Mouse (Mus musculus) fibroblast of lung, adult 2 months (primary cell): ENCODE results near the gene Tnxb.

Experiments
- DNase-seq: peaks from one replicate; pipeline ENCODE4 v3.0.0-alpha.2; 2011; ENCODE audit warnings: low read depth

The Tnxb gene

GRCm38 (mm10) chr17:34643944-34644343 lies 26.4 kb upstream of the Tnxb start:
- no peak for DNase-seq

- peak; percentile 93 for DNase-seq
Observed at GRCm38 (mm10) chr17:34644608-34645007, 25.7 kb upstream of the Tnxb start, which contains the start of gene Fkbpl. Fkbpl (plus strand) TSS chr17:34644764.

- no peak for DNase-seq
Observed at GRCm38 (mm10) chr17:34645256-34645829, 25.0 kb upstream of the Tnxb start.

GRCm38 (mm10) chr17:34645831-34646511 lies 24.4 kb upstream of the Tnxb start:
- no peak for DNase-seq

- peak; percentile 93 for DNase-seq
Observed at GRCm38 (mm10) chr17:34646906-34647787, 23.2 kb upstream of the Tnxb start, which contains the start of gene Atf6b. Atf6b (plus strand) TSS chr17:34647146.

GRCm38 (mm10) chr17:34648141-34648890 lies 22.0 kb upstream of the Tnxb start:
- DNase-seq = no peak

- no peak for DNase-seq
Observed at GRCm38 (mm10) chr17:34649106-34649864, 21.1 kb upstream of the Tnxb start.

- no peak for DNase-seq
Observed at GRCm38 (mm10) chr17:34650781-34651180, 19.6 kb upstream of the Tnxb start.

GRCm38 (mm10) chr17:34651507-34652221 lies 18.7 kb upstream of the Tnxb start:
- no peak for DNase-seq

- no peak for DNase-seq
Observed at GRCm38 (mm10) chr17:34652546-34652945, 17.8 kb upstream of the Tnxb start.

- DNase-seq = no peak
Observed at GRCm38 (mm10) chr17:34652985-34653384, 17.4 kb upstream of the Tnxb start.

- DNase-seq = no peak
Observed at GRCm38 (mm10) chr17:34653746-34654285, 16.5 kb upstream of the Tnxb start.

GRCm38 (mm10) chr17:34654392-34654791 lies 15.9 kb upstream of the Tnxb start:
- DNase-seq = no peak

GRCm38 (mm10) chr17:34655160-34655559 lies 15.2 kb upstream of the Tnxb start:
- DNase-seq = no peak

- peak; percentile 93 for DNase-seq
Observed at GRCm38 (mm10) chr17:34655581-34655991, 14.7 kb upstream of the Tnxb start.

- DNase-seq = no peak
Observed at GRCm38 (mm10) chr17:34656666-34657065, 13.7 kb upstream of the Tnxb start.

- no peak for DNase-seq
Observed at GRCm38 (mm10) chr17:34657271-34657670, 13.1 kb upstream of the Tnxb start.

GRCm38 (mm10) chr17:34658145-34658544 lies 12.2 kb upstream of the Tnxb start:
- DNase-seq = no peak

GRCm38 (mm10) chr17:34658591-34658990 lies 11.7 kb upstream of the Tnxb start:
- no peak for DNase-seq

- no peak for DNase-seq
Observed at GRCm38 (mm10) chr17:34659181-34659896, 11.0 kb upstream of the Tnxb start.
